Mouse (Mus musculus) E14TG2a.4 (cell line): ENCODE data around the gene Zfp764.

Source experiments
- CTCF ChIP-seq: conservative IDR thresholded peaks from 2 replicates; pipeline ENCODE4 v1.5.1; 2014; ENCODE audit warnings: low read length
- NANOG ChIP-seq: IDR thresholded peaks from 2 replicates; pipeline ENCODE4 v1.6.1; 2014; ENCODE audit warnings: borderline replicate concordance, low read length, mixed read lengths
- POU5F1 ChIP-seq: IDR thresholded peaks from 2 replicates; pipeline ENCODE4 v1.6.1; 2014; ENCODE audit warnings: low read length, borderline replicate concordance

DNA sequence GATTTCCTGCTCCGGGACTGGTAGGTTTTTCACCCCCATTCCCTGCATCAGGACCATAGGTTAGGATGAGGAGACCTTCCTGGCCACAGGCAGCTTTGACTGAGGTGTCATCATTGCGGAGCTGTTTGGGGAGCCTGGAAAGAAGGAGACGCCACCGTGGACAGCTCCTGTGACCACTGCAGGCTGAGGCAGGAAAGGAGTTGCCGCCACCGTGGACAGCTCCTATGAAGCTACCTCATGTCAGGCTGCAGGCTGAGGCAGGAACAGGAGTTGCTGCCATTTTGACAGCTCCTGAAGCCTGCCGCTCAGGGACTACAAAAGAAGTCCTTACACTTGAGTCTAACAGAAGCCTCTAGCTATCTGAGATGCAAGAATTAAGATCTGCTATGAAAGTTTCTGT lies 48.3 kb upstream of the Zfp764 start:
- TF ChIP-seq CTCF (no peak), NANOG (no peak), POU5F1 (no peak)
